Mouse (Mus musculus): ENCODE results near the gene Chtop. TPM values are rescaled to one million over a fixed set of nuclear protein-coding genes. Genes with fewer than 3 reads are reported as not detected.

The Chtop gene
- polyA plus RNA-seq, 1 experiment from 2014 or later = 65.8 TPM

DNA sequence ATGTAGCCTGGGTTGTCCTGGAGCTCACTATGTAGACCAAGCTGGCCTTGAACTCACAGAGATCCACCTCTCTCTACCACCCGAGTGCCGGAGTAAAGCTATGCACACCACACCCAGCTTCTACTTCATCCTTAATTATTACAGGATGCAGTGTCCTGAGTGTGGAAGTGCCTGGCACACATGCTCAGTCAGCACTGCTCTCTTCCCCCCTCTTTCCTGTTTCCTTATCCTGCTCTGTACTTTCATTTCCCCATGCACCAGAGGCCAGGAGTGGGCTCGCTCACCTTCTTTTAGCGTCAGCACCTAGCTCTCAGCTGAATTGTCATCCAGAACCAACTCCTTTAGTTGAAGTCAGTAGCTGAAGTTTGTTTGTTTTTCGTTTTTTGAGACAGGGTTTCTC is 49.0 kb downstream of the Chtop start:
- ATAC-seq (ENCODE audit: low read depth) (no peak), DNase-seq (no peak)
- Histone ChIP-seq H3K36me3 (no peaks in the 10 kb centered on the region), H3K4me2 (no peak overlapping the region), H3K9ac (no peak overlapping the region), H3K27me3 (peaks cover 63% of the 10 kb centered on the region), H3K4me1 (replicated peaks) (peaks cover 5% of the 10 kb centered on the region), H3K4me3 (replicated peaks) (no peak overlapping the region), H3K27ac (no peak overlapping the region), H3K9me3 (replicated peaks) (no peaks in the 10 kb centered on the region)
- WGBS (ENCODE audit: insufficient replicate concordance) = 54% methylated on average over 5 of the region's 5 CpGs

DNA sequence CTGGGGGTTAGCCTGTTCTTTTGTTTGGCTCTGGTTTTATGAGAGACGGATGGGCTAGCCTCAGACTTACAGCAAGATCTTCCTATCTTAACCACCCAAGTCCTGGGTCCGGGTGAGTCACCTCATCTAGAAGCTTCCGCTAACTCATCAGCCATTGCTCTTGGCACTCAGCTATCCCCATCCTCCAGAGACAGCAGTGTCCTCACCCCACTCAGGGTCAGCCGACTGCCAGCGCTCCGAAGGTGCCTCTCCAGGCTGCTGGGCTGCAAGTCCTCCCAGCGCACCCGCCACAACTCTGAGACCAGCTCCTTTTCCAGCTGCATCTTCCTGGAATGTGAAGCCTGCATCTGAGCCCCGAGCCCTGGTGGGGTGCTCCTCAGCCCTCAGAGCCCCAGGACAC is 49.6 kb downstream of the Chtop start:
- Histone ChIP-seq H3K27me3 (peaks cover 58% of the 10 kb centered on the region), H3K27ac (no peak overlapping the region), H3K4me2 (no peak overlapping the region), H3K36me3 (no peaks in the 10 kb centered on the region), H3K9me3 (replicated peaks) (no peaks in the 10 kb centered on the region), H3K9ac (no peak overlapping the region), H3K4me1 (replicated peaks) (no peaks in the 10 kb centered on the region), H3K4me3 (replicated peaks) (no peak overlapping the region)
- 71% methylated on average over 9 of the region's 9 CpGs for WGBS (ENCODE audit: insufficient replicate concordance)
- ATAC-seq (ENCODE audit: low read depth) (no peak), DNase-seq (no peak)

DNA sequence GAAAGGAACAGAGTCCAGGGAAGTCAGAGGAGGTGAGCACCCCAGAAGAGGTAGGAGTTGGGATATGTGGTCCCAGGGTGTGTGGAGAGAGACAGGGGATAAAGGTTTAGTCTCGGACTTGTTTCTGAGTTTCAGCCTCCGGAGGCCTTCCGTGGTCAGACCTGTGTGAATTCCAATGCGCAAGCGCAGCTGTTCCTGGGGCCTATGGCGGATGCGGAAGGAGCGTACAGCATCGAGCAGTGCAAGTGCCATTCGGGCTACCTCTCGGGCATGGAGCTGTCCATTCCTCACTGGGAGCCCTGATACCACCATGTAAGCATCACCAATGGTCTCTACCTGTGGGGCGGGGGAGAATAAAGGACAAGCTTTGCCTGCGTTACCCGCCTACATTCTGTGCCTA is 54.4 kb downstream of the Chtop start:
- 83% methylated on average over 14 of the region's 14 CpGs for WGBS (ENCODE audit: insufficient replicate concordance)
- ATAC-seq (ENCODE audit: low read depth) = no peak
- no peak overlapping the region for H3K4me2 ChIP-seq
- no peak for DNase-seq
- H3K4me1 ChIP-seq (replicated peaks) = peaks cover 14% of the 10 kb centered on the region
- no peaks in the 10 kb centered on the region for H3K36me3 ChIP-seq
- peaks cover 10% of the 10 kb centered on the region for H3K27me3 ChIP-seq
- no peak overlapping the region for H3K27ac ChIP-seq
- no peak overlapping the region for H3K9ac ChIP-seq
- H3K9me3 ChIP-seq (replicated peaks) = no peaks in the 10 kb centered on the region
- H3K4me3 ChIP-seq (replicated peaks) = no peak overlapping the region

DNA sequence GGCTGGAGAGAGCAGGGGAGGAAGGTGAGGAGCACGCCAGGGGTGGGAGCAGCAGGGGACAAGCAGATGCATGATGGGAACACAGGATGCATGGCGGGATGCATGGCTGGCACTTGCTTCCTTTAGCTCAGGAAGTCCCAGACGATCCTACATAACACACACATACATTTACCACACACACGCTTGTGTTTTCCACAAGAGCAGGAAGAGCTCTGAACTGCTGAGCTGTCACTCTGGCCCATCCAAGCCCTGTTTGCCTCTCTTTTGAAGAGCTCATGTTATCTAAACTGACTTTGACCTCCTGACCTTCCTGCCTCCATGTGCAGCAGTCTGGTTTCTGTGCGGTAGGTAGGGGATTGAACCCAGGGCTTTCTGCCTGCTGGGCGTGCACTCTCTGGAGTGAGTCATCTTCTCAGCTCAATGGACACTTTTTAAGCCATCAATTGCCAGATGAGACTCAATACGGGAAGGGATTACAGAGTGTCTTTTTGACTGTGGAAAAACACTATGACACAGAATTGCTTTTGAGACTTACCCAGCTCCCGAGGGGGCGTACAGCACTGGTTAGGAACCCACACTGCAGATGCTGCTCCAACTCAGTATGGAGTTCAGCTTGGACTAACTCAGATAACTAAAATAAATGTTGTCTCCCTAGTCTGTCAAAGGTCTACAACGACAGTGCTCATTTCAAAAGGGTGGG is 57.8 kb downstream of the Chtop start:
- Histone ChIP-seq H3K9ac (0 out of 2 replicates have a peak overlapping the region, but pooled peaks have one; percentile 33), H3K9me3 (replicated peaks) (no peaks in the 10 kb centered on the region), H3K36me3 (no peaks in the 10 kb centered on the region), H3K27me3 (no peaks in the 10 kb centered on the region), H3K27ac (peak overlapping the region; percentile 37), H3K4me1 (replicated peaks) (peaks cover 22% of the 10 kb centered on the region), H3K4me2 (peak overlapping the region; percentile 54), H3K4me3 (replicated peaks) (peak overlapping the region; percentile 34)
- ATAC-seq (ENCODE audit: low read depth) (peak; percentile 44), DNase-seq (no peak)
- WGBS (ENCODE audit: insufficient replicate concordance) = 37% methylated on average over 10 of the region's 10 CpGs

DNA sequence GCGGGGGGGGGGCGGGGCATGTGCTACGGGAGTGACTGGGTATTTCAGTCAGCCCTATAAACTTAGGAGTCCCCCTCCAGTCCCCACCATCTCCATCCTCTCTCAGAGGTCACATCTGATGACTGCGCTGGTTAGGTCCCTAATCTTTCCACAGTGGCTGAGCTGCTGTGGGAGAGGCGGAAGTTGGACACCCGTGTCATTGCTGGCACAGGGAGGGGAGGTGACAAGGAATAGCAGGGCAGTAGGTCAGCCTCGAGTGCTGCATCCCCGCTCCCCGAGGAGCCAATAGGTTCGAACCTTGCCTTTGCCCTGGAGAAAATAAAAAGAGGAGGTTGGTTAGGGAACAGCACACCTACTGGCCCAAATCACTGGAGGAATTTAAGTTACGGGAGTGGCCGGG is 58.4 kb downstream of the Chtop start:
- peak overlapping the region; percentile 37; the same call in 1 of the 2 replicates for H3K27ac ChIP-seq
- peak overlapping the region; percentile 54 for H3K4me2 ChIP-seq

More for the DNA sequence above, 58.4 kb downstream of the Chtop start:
- Histone ChIP-seq H3K9ac (peak overlapping the region; percentile 33; the same call in 1 of the 2 replicates), H3K4me1 (replicated peaks) (peaks cover 28% of the 10 kb centered on the region), H3K9me3 (replicated peaks) (no peaks in the 10 kb centered on the region), H3K27me3 (no peaks in the 10 kb centered on the region), H3K4me3 (replicated peaks) (peak overlapping the region; percentile 34), H3K36me3 (no peaks in the 10 kb centered on the region)
- ATAC-seq (ENCODE audit: low read depth) = no peak
- no peak for DNase-seq
- WGBS (ENCODE audit: insufficient replicate concordance) = 21% methylated on average over 12 of the region's 12 CpGs

Other genes with a start within 250 kb of the Chtop start
- gene Dennd4b, start 244.3 kb downstream of the Chtop start, polyA plus RNA-seq (2015; fragmentation: Nextera tagmentation; extraction: Ambion mirVana) = 1.6 and 2.0 TPM in 2 replicates
- 3.7 and 4.0 TPM in 2 replicates for gene Gatad2b, start 216.3 kb downstream of the Chtop start, polyA plus RNA-seq (2015; fragmentation: Nextera tagmentation; extraction: Ambion mirVana)
- gene Slc27a3, start 119.6 kb downstream of the Chtop start, polyA plus RNA-seq (2015; fragmentation: Nextera tagmentation; extraction: Ambion mirVana) = 1.5 and 1.6 TPM in 2 replicates
- gene Ints3, start 75.9 kb downstream of the Chtop start, polyA plus RNA-seq (2015; fragmentation: Nextera tagmentation; extraction: Ambion mirVana) = 10.0 and 11.7 TPM in 2 replicates
- gene Npr1, start 43.6 kb downstream of the Chtop start, polyA plus RNA-seq (2015; fragmentation: Nextera tagmentation; extraction: Ambion mirVana) = 4.0 TPM in 2 replicates
- gene Ilf2, start 33.4 kb downstream of the Chtop start, polyA plus RNA-seq (2015; fragmentation: Nextera tagmentation; extraction: Ambion mirVana) = 75.0 and 85.0 TPM in 2 replicates
- gene Snapin, start 18.5 kb downstream of the Chtop start, polyA plus RNA-seq (2015; fragmentation: Nextera tagmentation; extraction: Ambion mirVana) = 21.2 and 22.9 TPM in 2 replicates
- gene S100a1, start 4.9 kb upstream of the Chtop start, polyA plus RNA-seq (2015; fragmentation: Nextera tagmentation; extraction: Ambion mirVana) = 14.7 and 16.0 TPM in 2 replicates
- 19.8 and 20.6 TPM in 2 replicates for gene S100a13, start 4.9 kb upstream of the Chtop start, polyA plus RNA-seq (2015; fragmentation: Nextera tagmentation; extraction: Ambion mirVana)
- not detected in 2 replicates for gene S100a14, start 17.4 kb upstream of the Chtop start, polyA plus RNA-seq (2015; fragmentation: Nextera tagmentation; extraction: Ambion mirVana)
- 26.4 and 27.4 TPM in 2 replicates for gene S100a16, start 27.8 kb upstream of the Chtop start, polyA plus RNA-seq (2015; fragmentation: Nextera tagmentation; extraction: Ambion mirVana)
- gene S100a3, start 51.1 kb upstream of the Chtop start, polyA plus RNA-seq (2015; fragmentation: Nextera tagmentation; extraction: Ambion mirVana) = not detected in 2 replicates
- gene S100a2, start 80.7 kb upstream of the Chtop start, polyA plus RNA-seq (2015; fragmentation: Nextera tagmentation; extraction: Ambion mirVana) = not detected in 2 replicates
- gene Gm42674, start 92.4 kb upstream of the Chtop start, polyA plus RNA-seq (2015; fragmentation: Nextera tagmentation; extraction: Ambion mirVana) = not detected in 2 replicates
- 0.58 and 0.59 TPM in 2 replicates for gene S100a4, start 94.3 kb upstream of the Chtop start, polyA plus RNA-seq (2015; fragmentation: Nextera tagmentation; extraction: Ambion mirVana)
- not detected in 2 replicates for gene S100a5, start 99.0 kb upstream of the Chtop start, polyA plus RNA-seq (2015; fragmentation: Nextera tagmentation; extraction: Ambion mirVana)
- gene S100a6, start 103.4 kb upstream of the Chtop start, polyA plus RNA-seq (2015; fragmentation: Nextera tagmentation; extraction: Ambion mirVana) = 6.1 and 7.2 TPM in 2 replicates
- not detected in 2 replicates for gene S100a7a, start 144.5 kb upstream of the Chtop start, polyA plus RNA-seq (2015; fragmentation: Nextera tagmentation; extraction: Ambion mirVana)
- 354 and 390 TPM in 2 replicates for gene S100a8, start 159.5 kb upstream of the Chtop start, polyA plus RNA-seq (2015; fragmentation: Nextera tagmentation; extraction: Ambion mirVana)
- gene S100a9, start 186.2 kb upstream of the Chtop start, polyA plus RNA-seq (2015; fragmentation: Nextera tagmentation; extraction: Ambion mirVana) = 208 and 228 TPM in 2 replicates
- gene Pglyrp4, start 217.4 kb upstream of the Chtop start, polyA plus RNA-seq (2015; fragmentation: Nextera tagmentation; extraction: Ambion mirVana) = not detected in 2 replicates